Mouse (Mus musculus) ES-Bruce4 (cell line): ENCODE results near the gene Evpl.

ENCODE experiments used
- CTCF ChIP-seq: IDR thresholded peaks from one replicate; pipeline ENCODE4 v1.8.1; 2011; ENCODE audit warnings: low read depth, low read length
- POLR2A ChIP-seq: IDR thresholded peaks from one replicate; pipeline ENCODE4 v1.8.1; 2011; ENCODE audit warnings: low read length; ENCODE audit not compliant: insufficient read depth

- no peak for TF ChIP-seq CTCF
- TF ChIP-seq POLR2A, result no peak
Measured at GRCm38 (mm10) chr11:116203150-116203549, 34.7 kb downstream of the Evpl start.
